8 mouse cellular contexts compared by ENCODE assay signal in genomic region chr14:57910501-57911068, GRCm38 (mm10). TPM values are rescaled to one million over a fixed set of nuclear protein-coding genes. Genes with fewer than 3 reads are reported as not detected.
DNase-seq lines count a peak whose midpoint lies in the region; ATAC-seq and TF ChIP-seq lines count a peak whose summit lies in the region.

No protein-coding gene starts in this region.

- H3K9me3 ChIP-seq in hindbrain, postnatal 0 days (ENCODE audit: low read length): no peaks in the 10 kb centered on the region
- H3K9me3 ChIP-seq in megakaryocyte, embryonic 14.5 days: no peaks in the 10 kb centered on the region

- peak; percentile 91 for DNase-seq in adipocyte (ENCODE audit: low spot score)
- DNase-seq in gastrocnemius, adult 2 months: peak; percentile 86
- DNase-seq in hindbrain, postnatal 0 days (ENCODE audit: low spot score): peak; percentile 91
- DNase-seq in left cerebral cortex, adult 8-10 months (ENCODE audit: low spot score in 2 of 2): peak; percentile 65 to 70
- peak; percentile 89 for DNase-seq in right cerebral cortex, adult 2 months (ENCODE audit: low spot score in 2 of 2)
- peak; percentile 57 for DNase-seq in urinary bladder, postnatal 10 days (ENCODE audit: low spot score)

- H3K27me3 ChIP-seq in hindbrain, postnatal 0 days (ENCODE audit: insufficient read depth, low read length): no peaks in the 10 kb centered on the region
- no peaks in the 10 kb centered on the region for H3K27me3 ChIP-seq in megakaryocyte, embryonic 14.5 days (replicated peaks)

- peak overlapping the region; percentile 48 for H3K9ac ChIP-seq in hindbrain, postnatal 0 days (replicated peaks; ENCODE audit: low read length)

- peak overlapping the region; percentile 66 for H3K27ac ChIP-seq in gastrocnemius, adult 2 months
- H3K27ac ChIP-seq in hindbrain, postnatal 0 days: no peak overlapping the region

- H3K4me2 ChIP-seq in hindbrain, postnatal 0 days (ENCODE audit: low read depth, low read length): peak overlapping the region; percentile 52

- peak overlapping the region; percentile 54 for H3K4me3 ChIP-seq in gastrocnemius, adult 2 months
- H3K4me3 ChIP-seq in hindbrain, postnatal 0 days (ENCODE audit: low read length): peak overlapping the region; percentile 23
- peak overlapping the region; percentile 88 for H3K4me3 ChIP-seq in megakaryocyte, embryonic 14.5 days (replicated peaks)

- H3K36me3 ChIP-seq in hindbrain, postnatal 0 days (ENCODE audit: insufficient read depth, low read length): no peaks in the 10 kb centered on the region
- H3K36me3 ChIP-seq in megakaryocyte, embryonic 14.5 days (replicated peaks; ENCODE audit: low read length): peaks cover 9% of the 10 kb centered on the region

- peak; percentile 97 for ATAC-seq in common myeloid progenitor, adult 5-6 weeks (replicated peaks; ENCODE audit: low read depth, poor library complexity, severe bottlenecking)
- ATAC-seq in hindbrain, postnatal 0 days: peak; percentile 82

- WGBS in hindbrain, postnatal 0 days: 17% methylated on average over 26 of the region's 26 CpGs

- no peaks in the 10 kb centered on the region for H3K4me1 ChIP-seq in hindbrain, postnatal 0 days (ENCODE audit: insufficient read depth, low read length)
- peaks cover 46% of the 10 kb centered on the region for H3K4me1 ChIP-seq in megakaryocyte, embryonic 14.5 days

- intact Hi-C loops in gastrocnemius, adult 2 months (cut with DNase I): loop anchor here (1.0 to 5.0 kb wide), 2 partner anchors 230 to 538 kb away; no protein-coding TSS in a partner anchor

- peak; percentile 80 for TF ChIP-seq CTCF in gastrocnemius, adult 2 months (IDR thresholded peaks at IDR 0.05)
- peak; percentile 84 for TF ChIP-seq CTCF in hindbrain, postnatal 0 days (IDR thresholded peaks at IDR 0.05; ENCODE audit: low read depth)

RNA-seq across cellular contexts. Expression of gene Zdhhc20, which starts 20.5 kb away (rescaled TPM):
- 28.6 and 32.3 TPM in 2 replicates for total RNA-seq in common myeloid progenitor, adult 5-6 weeks (2017)
- total RNA-seq in gastrocnemius, adult 2 months (2021): 1 to 10 TPM; 3.6 to 5.1 TPM
- total RNA-seq in hindbrain, postnatal 0 days (2014; rRNA removed): 18.6 and 29.8 TPM in 2 replicates
- 34.6 and 37.2 TPM in 2 replicates for polyA plus RNA-seq in hindbrain, postnatal 0 days (2015; fragmentation: Nextera tagmentation; extraction: Ambion mirVana)
- 10 to 100 TPM; 39.6 to 44.7 (median 42.6) TPM for total RNA-seq in left cerebral cortex, adult 8-10 months (2022)
- polyA plus RNA-seq in megakaryocyte, embryonic 14.5 days (2012; ENCODE audit: insufficient read depth, low replicate concordance): 0.58 TPM in 1 of 2 replicates, not detected in the other

Comparison
In these comparisons a context has a peak if more than half of its experiments do, and no peak if none do; other contexts are left out.
1. H3K4me3 ChIP-seq: peak in every context shown above with its lines; median percentile 88 in megakaryocyte, embryonic 14.5 days; 54 in gastrocnemius, adult 2 months; 23 in hindbrain, postnatal 0 days.